Mouse (Mus musculus) embryonic facial prominence, embryonic 13.5 days (tissue): Measurements from ENCODE around the gene Gtf2a2. TPM values are rescaled to one million over a fixed set of nuclear protein-coding genes. Genes with fewer than 3 reads are reported as not detected.
"Not testable (repeated sequence)": the region's sequence is repeated elsewhere in the genome, so short reads cannot be mapped to it uniquely, and the experiment has no call there.

Experiments
- ATAC-seq: fragments of 200-750 bp; cut with Nextera tagmentation; 2 replicates; pipeline ENCODE4 v1.8.0; 2017; ENCODE audit warnings: low read depth; ENCODE audit not compliant: insufficient number of reproducible peaks, insufficient read depth, low FRiP score, low TSS enrichment
- H3K27ac ChIP-seq: fragments of 300-500 bp; sonication (generic); 2 replicates; pipeline ENCODE4 v1.5.1; 2015; ENCODE audit warnings: moderate library complexity, mild to moderate bottlenecking, inconsistent platforms
- H3K27me3 ChIP-seq: fragments of 300-500 bp; sonication (generic); 2 replicates; pipeline ENCODE4 v1.6.1; 2015; ENCODE audit warnings: mild to moderate bottlenecking, inconsistent platforms
- H3K36me3 ChIP-seq: fragments of 300-500 bp; sonication (generic); 2 replicates; pipeline ENCODE4 v1.6.1; 2015; ENCODE audit warnings: mild to moderate bottlenecking, inconsistent platforms
- H3K4me1 ChIP-seq: fragments of 300-500 bp; sonication (generic); 2 replicates; pipeline ENCODE4 v1.6.1; 2015; ENCODE audit warnings: inconsistent platforms
- H3K4me2 ChIP-seq: fragments of 300-500 bp; sonication (generic); 2 replicates; pipeline ENCODE4 v1.6.1; 2015; ENCODE audit warnings: moderate library complexity, mild to moderate bottlenecking, inconsistent platforms
- H3K4me3 ChIP-seq: fragments of 300-500 bp; sonication (generic); 2 replicates; pipeline ENCODE4 v1.5.1; 2015; ENCODE audit warnings: mild to moderate bottlenecking, inconsistent platforms
- H3K9ac ChIP-seq: fragments of 300-500 bp; sonication (generic); 2 replicates; pipeline ENCODE4 v1.6.1; 2015; ENCODE audit warnings: mild to moderate bottlenecking, inconsistent platforms
- H3K9me3 ChIP-seq: fragments of 300-500 bp; sonication (generic); 2 replicates; pipeline ENCODE4 v1.6.1; 2016; ENCODE audit warnings: inconsistent platforms
- WGBS: fragments of 180-500 bp; shearing (Covaris S2); methylation state at CpG from one replicate; pipeline ENCODE4 v1.1.7; 2015; ENCODE audit warnings: mixed read lengths; 5-methylcytosine and 5-hydroxymethylcytosine counted together
- polyA plus RNA-seq: library from polyadenylated mRNA; unstranded; fragments of >200 nt; fragmentation: Nextera tagmentation; extraction: Ambion mirVana; gene quantifications from 2 replicates; pipeline ENCODE4 v1.2.1, GENCODE M21; 2015

Gtf2a2 gene
- polyA plus RNA-seq, 1 experiment from 2014 or later, result 205 TPM

DNA sequence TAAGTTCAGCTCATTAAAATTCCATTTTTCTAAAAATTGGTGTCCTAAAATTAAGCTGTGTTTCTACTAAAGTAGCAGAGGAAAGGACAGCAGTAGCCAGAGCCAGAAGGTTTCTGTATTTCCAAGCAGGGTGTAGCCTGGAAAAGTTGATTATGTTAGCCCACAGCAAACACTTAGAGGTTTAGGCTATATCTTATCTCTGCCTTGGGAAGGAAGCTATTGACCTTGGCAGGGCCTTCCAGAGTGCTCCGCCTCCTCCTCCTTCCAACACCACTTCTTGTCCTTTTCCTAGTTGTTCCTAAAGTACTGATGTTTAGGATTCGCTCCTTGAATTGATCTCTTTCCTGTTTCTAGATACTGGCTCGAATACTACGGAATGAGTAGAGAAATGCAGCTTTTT, 9.7 kb downstream of the Gtf2a2 start:
- 97% methylated on average over 4 of the region's 4 CpGs for WGBS
- Histone ChIP-seq H3K27ac (no peak overlapping the region), H3K36me3 (peaks cover 20% of the 10 kb centered on the region), H3K9ac (no peak overlapping the region), H3K9me3 (no peaks in the 10 kb centered on the region), H3K4me3 (no peak overlapping the region), H3K4me2 (no peak overlapping the region), H3K27me3 (no peaks in the 10 kb centered on the region), H3K4me1 (no peaks in the 10 kb centered on the region)
- no peak for ATAC-seq

DNA sequence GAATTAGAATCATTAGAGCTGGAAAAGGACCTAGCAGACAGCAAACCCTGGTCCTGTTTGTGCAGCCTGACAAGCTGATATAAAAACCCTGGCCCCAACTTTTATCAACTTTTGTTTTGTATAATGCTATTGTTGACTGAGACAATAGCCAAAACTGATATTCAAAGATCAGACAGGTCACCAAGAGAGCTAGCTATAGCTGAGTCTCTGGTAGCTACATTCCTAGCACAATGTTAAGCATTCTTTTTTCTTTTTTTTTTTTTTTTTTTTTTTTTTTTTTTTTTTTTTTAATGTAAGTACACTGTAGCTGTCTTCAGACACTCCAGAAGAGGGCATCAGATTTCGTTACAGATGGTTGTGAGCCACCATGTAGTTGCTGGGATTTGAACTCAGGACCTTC, 11.3 kb downstream of the Gtf2a2 start:
- not testable (repeated sequence) for H3K4me2 ChIP-seq, H3K4me3 ChIP-seq, H3K27me3 ChIP-seq, H3K9ac ChIP-seq, H3K4me1 ChIP-seq, ATAC-seq, H3K27ac ChIP-seq, H3K9me3 ChIP-seq
- H3K36me3 ChIP-seq, result peaks cover 19% of the 10 kb centered on the region; the same call in 1 of the 2 replicates
- 74% methylated on average over 1 of the region's 1 CpGs for WGBS

GRCm38 (mm10) chr9:70024648-70025047, 12.3 kb downstream of the Gtf2a2 start:
- H3K9ac ChIP-seq, result no peak overlapping the region
- peaks cover 13% of the 10 kb centered on the region; the same call in 1 of the 2 replicates for H3K36me3 ChIP-seq
- no peaks in the 10 kb centered on the region for H3K9me3 ChIP-seq
- H3K27me3 ChIP-seq, result no peaks in the 10 kb centered on the region
- H3K27ac ChIP-seq, result no peak overlapping the region
- no peak overlapping the region for H3K4me2 ChIP-seq
- H3K4me3 ChIP-seq, result no peak overlapping the region
- H3K4me1 ChIP-seq, result no peaks in the 10 kb centered on the region
- no peak for ATAC-seq

- 92% methylated on average over 2 of the region's 2 CpGs for WGBS
- no peaks in the 10 kb centered on the region for H3K9me3 ChIP-seq
- H3K4me3 ChIP-seq, result no peak overlapping the region
- H3K4me1 ChIP-seq, result no peaks in the 10 kb centered on the region
- no peak for ATAC-seq
- H3K4me2 ChIP-seq, result no peak overlapping the region
- H3K27me3 ChIP-seq, result no peaks in the 10 kb centered on the region
- peaks cover 8% of the 10 kb centered on the region; the same call in 1 of the 2 replicates for H3K36me3 ChIP-seq
- H3K27ac ChIP-seq, result no peak overlapping the region
- H3K9ac ChIP-seq, result no peak overlapping the region
These were observed 13.1 kb downstream of the Gtf2a2 start for GRCm38 (mm10) chr9:70025365-70026012.

- no peak for ATAC-seq
- Histone ChIP-seq H3K4me3 (no peak overlapping the region), H3K27me3 (no peaks in the 10 kb centered on the region), H3K4me1 (no peaks in the 10 kb centered on the region), H3K36me3 (no peaks in the 10 kb centered on the region), H3K9me3 (no peaks in the 10 kb centered on the region), H3K4me2 (no peak overlapping the region), H3K27ac (no peak overlapping the region), H3K9ac (no peak overlapping the region)
- WGBS, result 96% methylated on average over 1 of the region's 1 CpGs
These were observed 19.8 kb downstream of the Gtf2a2 start for GRCm38 (mm10) chr9:70032167-70032566.

DNA sequence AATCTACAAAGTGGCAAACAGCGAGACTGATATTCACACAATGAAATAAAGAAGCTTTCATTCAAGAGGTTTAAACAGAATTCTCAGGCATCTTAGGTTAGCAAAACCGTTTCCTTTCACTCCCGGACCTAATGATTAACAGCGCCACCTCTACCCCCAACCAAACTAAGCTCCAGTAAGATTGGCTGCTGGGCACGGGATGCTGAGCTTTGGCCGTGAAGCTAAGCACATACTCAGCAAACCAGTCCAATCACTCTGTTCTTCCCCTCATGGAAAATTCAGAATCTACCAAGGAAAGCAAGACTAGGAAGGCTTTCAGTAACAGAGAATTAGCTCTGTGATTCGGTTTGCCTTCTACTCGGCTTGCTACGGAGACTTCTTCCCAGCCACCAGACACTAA, 20.7 kb downstream of the Gtf2a2 start:
- no peak for ATAC-seq
- WGBS, result 69% methylated on average over 9 of the region's 9 CpGs
- Histone ChIP-seq H3K4me1 (no peaks in the 10 kb centered on the region), H3K9me3 (no peaks in the 10 kb centered on the region), H3K4me2 (no peak overlapping the region), H3K36me3 (no peaks in the 10 kb centered on the region), H3K27me3 (no peaks in the 10 kb centered on the region), H3K4me3 (no peak overlapping the region), H3K27ac (no peak overlapping the region), H3K9ac (no peak overlapping the region)

- Histone ChIP-seq H3K4me3 (no peak overlapping the region), H3K36me3 (no peaks in the 10 kb centered on the region), H3K4me2 (no peak overlapping the region), H3K27me3 (no peaks in the 10 kb centered on the region), H3K9me3 (no peaks in the 10 kb centered on the region), H3K27ac (no peak overlapping the region), H3K4me1 (no peaks in the 10 kb centered on the region), H3K9ac (no peak overlapping the region)
- 91% methylated on average over 7 of the region's 7 CpGs for WGBS
- no peak for ATAC-seq
These were observed 22.4 kb downstream of the Gtf2a2 start for GRCm38 (mm10) chr9:70034702-70035101.

DNA sequence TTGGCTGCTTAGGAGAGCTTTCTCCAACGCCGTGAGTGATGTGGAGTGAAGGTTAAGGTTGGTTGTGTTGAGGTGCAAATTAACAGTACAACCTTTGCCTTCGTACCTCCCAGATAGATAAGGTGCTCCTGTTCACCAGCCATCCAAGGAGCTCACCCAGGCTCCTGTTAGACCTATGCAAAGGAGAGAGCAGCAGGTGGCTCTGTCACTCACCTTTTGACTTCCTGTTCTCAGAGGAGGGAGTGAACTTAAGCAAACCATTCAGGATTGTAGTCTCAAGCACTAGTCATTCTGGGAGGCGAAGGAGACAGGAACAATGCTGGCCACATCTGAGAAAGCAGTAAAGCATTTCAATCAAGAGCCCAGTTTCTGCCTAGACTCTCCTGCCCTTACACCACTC, 24.3 kb downstream of the Gtf2a2 start:
- no peak for ATAC-seq
- Histone ChIP-seq H3K9ac (no peak overlapping the region), H3K4me1 (no peaks in the 10 kb centered on the region), H3K4me2 (no peak overlapping the region), H3K4me3 (no peak overlapping the region), H3K36me3 (no peaks in the 10 kb centered on the region), H3K9me3 (no peaks in the 10 kb centered on the region), H3K27me3 (no peaks in the 10 kb centered on the region), H3K27ac (no peak overlapping the region)
- WGBS, result 80% methylated on average over 4 of the region's 4 CpGs

DNA sequence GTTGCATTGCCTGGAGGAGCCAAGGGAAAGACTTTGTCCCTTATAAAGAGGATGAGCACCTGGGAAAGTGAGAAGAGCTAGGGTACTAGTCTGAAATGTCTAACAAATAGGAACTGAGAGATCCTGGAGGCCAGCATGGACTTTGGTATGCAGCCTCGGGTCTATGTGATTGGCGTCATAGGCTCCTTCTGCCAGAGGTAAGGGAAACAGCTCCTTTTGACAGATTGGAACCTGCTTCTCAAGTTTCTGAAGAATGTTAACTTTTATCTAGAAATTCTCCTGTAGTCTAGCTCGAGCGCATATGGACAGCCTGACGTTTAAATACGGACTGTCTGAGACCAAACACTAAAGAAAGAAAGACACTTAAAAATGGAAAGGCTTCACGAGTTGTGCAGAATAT, 25.6 kb downstream of the Gtf2a2 start, which contains the start of gene Gcnt3:
Gcnt3 (minus strand) TSS at position 101 of the 400 bp plus-strand sequence.
- Histone ChIP-seq H3K27ac (no peak within 1 kb of the TSS), H3K9me3 (no peaks in the 10 kb centered on the region), H3K4me1 (no peaks in the 10 kb centered on the region), H3K4me2 (no peak within 1 kb of the TSS), H3K9ac (no peak within 1 kb of the TSS), H3K27me3 (no peaks in the 10 kb centered on the region), H3K36me3 (no peaks in the 10 kb centered on the region), H3K4me3 (no peak within 1 kb of the TSS)
- WGBS, result 72% methylated on average over 7 of the region's 7 CpGs
- no peak for ATAC-seq

GRCm38 (mm10) chr9:70039597-70040385, 27.4 kb downstream of the Gtf2a2 start:
- Histone ChIP-seq H3K4me1 (no peaks in the 10 kb centered on the region), H3K36me3 (no peaks in the 10 kb centered on the region), H3K27ac (no peak overlapping the region), H3K4me2 (no peak overlapping the region), H3K9ac (no peak overlapping the region), H3K4me3 (no peak overlapping the region), H3K27me3 (no peaks in the 10 kb centered on the region), H3K9me3 (no peaks in the 10 kb centered on the region)
- no peak for ATAC-seq
- WGBS, result 76% methylated on average over 6 of the region's 6 CpGs

DNA sequence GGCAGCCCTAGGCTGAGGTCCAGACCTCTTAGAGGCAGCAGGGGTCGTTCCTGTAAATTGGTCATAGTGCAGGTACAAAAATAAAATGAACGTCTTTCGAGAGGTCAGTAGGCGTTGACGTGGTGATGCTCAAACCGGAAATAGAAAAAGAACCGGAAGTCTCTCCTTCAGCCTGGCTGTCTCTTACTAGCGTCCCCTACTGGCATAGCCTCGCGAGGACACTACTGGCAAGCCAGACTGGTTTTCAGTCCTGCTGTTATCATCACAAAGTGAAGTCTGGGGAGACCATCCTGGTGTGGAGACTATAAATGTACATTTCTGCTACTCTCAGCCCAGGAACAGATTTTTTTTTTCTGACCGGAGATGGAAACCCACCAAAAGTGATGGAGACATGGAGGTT, 28.2 kb downstream of the Gtf2a2 start:
- H3K4me2 ChIP-seq, result no peak overlapping the region
- H3K9me3 ChIP-seq, result no peaks in the 10 kb centered on the region
- H3K27me3 ChIP-seq, result no peaks in the 10 kb centered on the region
- H3K4me1 ChIP-seq, result no peaks in the 10 kb centered on the region
- H3K36me3 ChIP-seq, result no peaks in the 10 kb centered on the region
- 88% methylated on average over 11 of the region's 11 CpGs for WGBS
- no peak overlapping the region for H3K27ac ChIP-seq
- no peak overlapping the region for H3K9ac ChIP-seq
- no peak overlapping the region for H3K4me3 ChIP-seq
- ATAC-seq, result no peak

DNA sequence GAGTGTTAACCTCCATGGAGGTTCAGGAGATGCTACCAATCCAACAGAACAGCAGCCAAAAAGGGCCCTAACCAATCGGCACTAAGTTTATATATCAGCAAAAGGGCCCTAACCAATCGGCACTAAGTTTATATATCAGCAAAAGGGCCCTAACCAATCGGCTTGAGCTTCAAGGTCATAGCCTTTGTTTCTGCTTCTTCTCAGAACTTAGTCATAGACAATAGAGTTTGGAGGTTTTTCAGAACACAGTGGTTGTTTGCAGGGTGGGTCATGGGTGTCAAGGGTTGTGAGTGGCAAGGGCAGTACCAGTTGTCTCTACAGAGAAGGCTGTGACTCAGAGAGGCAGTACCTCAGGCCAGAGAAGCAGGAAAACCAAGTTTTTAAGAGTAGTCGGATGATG, 29.8 kb downstream of the Gtf2a2 start:
- 90% methylated on average over 4 of the region's 4 CpGs for WGBS
- no peak for ATAC-seq

More for the DNA sequence above, 29.8 kb downstream of the Gtf2a2 start:
- Histone ChIP-seq H3K4me3 (no peak overlapping the region), H3K27ac (no peak overlapping the region), H3K4me1 (no peaks in the 10 kb centered on the region), H3K4me2 (no peak overlapping the region), H3K9ac (no peak overlapping the region), H3K27me3 (no peaks in the 10 kb centered on the region), H3K9me3 (no peaks in the 10 kb centered on the region), H3K36me3 (no peaks in the 10 kb centered on the region)
